Mouse (Mus musculus) forebrain, embryonic 14.5 days (tissue): ENCODE data around the gene Orai1. TPM values are rescaled to one million over a fixed set of nuclear protein-coding genes. Genes with fewer than 3 reads are reported as not detected.

Source experiments
- ATAC-seq: fragments of 200-750 bp; cut with Nextera tagmentation; 2 replicates; pipeline ENCODE4 v1.8.0; 2017; ENCODE audit warnings: mild to moderate bottlenecking, moderate library complexity
- DNase-seq: peaks from one replicate; pipeline ENCODE4 v3.0.0-alpha.2; 2015; ENCODE audit warnings: low spot score
- H3K27ac ChIP-seq: fragments of 300-500 bp; sonication (generic); 2 replicates; pipeline ENCODE4 v1.5.1; 2014; ENCODE audit warnings: low read depth, mild to moderate bottlenecking, control low read depth, low read length, moderate library complexity
- H3K27me3 ChIP-seq: fragments of 300-500 bp; sonication (generic); replicated peaks from 2 replicates; pipeline ENCODE4 v1.6.1; 2014; ENCODE audit warnings: low read length, control low read depth, mixed read lengths; ENCODE audit not compliant: control insufficient read depth, insufficient read depth
- H3K36me3 ChIP-seq: fragments of 300-500 bp; sonication (generic); 2 replicates; pipeline ENCODE4 v1.6.1; 2014; ENCODE audit warnings: low read length, control low read depth; ENCODE audit not compliant: control insufficient read depth, insufficient read depth
- H3K4me1 ChIP-seq: fragments of 300-500 bp; sonication (generic); 2 replicates; pipeline ENCODE4 v1.6.1; 2014; ENCODE audit warnings: antibody characterized with exemption, low read length, control low read depth; ENCODE audit not compliant: control insufficient read depth, insufficient read depth
- H3K4me2 ChIP-seq: fragments of 300-500 bp; sonication (generic); 2 replicates; pipeline ENCODE4 v1.6.1; 2014; ENCODE audit warnings: mild to moderate bottlenecking, control low read depth, low read length
- H3K4me3 ChIP-seq: fragments of 300-500 bp; sonication (generic); 2 replicates; pipeline ENCODE4 v1.5.1; 2014; ENCODE audit warnings: low read depth, low read length, control low read depth
- H3K9ac ChIP-seq: fragments of 300-500 bp; sonication (generic); 2 replicates; pipeline ENCODE4 v1.6.1; 2014; ENCODE audit warnings: mild to moderate bottlenecking, low read length, control low read depth, moderate library complexity
- H3K9me3 ChIP-seq: fragments of 300-500 bp; sonication (generic); replicated peaks from 2 replicates; pipeline ENCODE4 v1.6.1; 2016; ENCODE audit warnings: low read length, control low read depth, mixed read lengths; ENCODE audit not compliant: control insufficient read depth
- WGBS: fragments of 180-500 bp; shearing (Covaris S2); extraction: QIAGEN DNeasy Blood & Tissue Kit; methylation state at CpG from one replicate; pipeline ENCODE4 v1.1.7; 2014; 5-methylcytosine and 5-hydroxymethylcytosine counted together
- polyA plus RNA-seq: library from polyadenylated mRNA; unstranded; fragments of >200 nt; fragmentation: Nextera tagmentation; extraction: Ambion mirVana; gene quantifications from 2 replicates; pipeline ENCODE4 v1.2.1, GENCODE M21; 2014

The Orai1 gene
- polyA plus RNA-seq, 1 experiment from 2014 or later: 13.8 TPM

- Histone ChIP-seq H3K4me2 (no peak overlapping the region), H3K9me3 (no peaks in the 10 kb centered on the region), H3K27ac (no peak overlapping the region), H3K27me3 (no peaks in the 10 kb centered on the region), H3K4me3 (no peak overlapping the region), H3K4me1 (peaks cover 16% of the 10 kb centered on the region), H3K36me3 (no peaks in the 10 kb centered on the region), H3K9ac (no peak overlapping the region)
- DNase-seq (no peak), ATAC-seq (no peak)
- 92% methylated on average over 8 of the region's 8 CpGs for WGBS
These were observed 65.2 kb downstream of the Orai1 start for GRCm38 (mm10) chr5:123080041-123080440.

Other genes with a start within 250 kb of the Orai1 start
- gene Camkk2, start 235.7 kb upstream of the Orai1 start, polyA plus RNA-seq: 32.6 and 50.5 TPM in 2 replicates
- 484 and 553 TPM in 2 replicates for gene Anapc5, start 193.7 kb upstream of the Orai1 start, polyA plus RNA-seq
- gene Rnf34, start 165.0 kb upstream of the Orai1 start, polyA plus RNA-seq: 48.9 and 54.3 TPM in 2 replicates
- 73.8 and 94.1 TPM in 2 replicates for gene Kdm2b, start 25.3 kb upstream of the Orai1 start, polyA plus RNA-seq
- 0.63 and 0.83 TPM in 2 replicates for gene Morn3, start 31.9 kb downstream of the Orai1 start, polyA plus RNA-seq
- 8.1 and 10.6 TPM in 2 replicates for gene Tmem120b, start 53.3 kb downstream of the Orai1 start, polyA plus RNA-seq
- 6.8 and 10.5 TPM in 2 replicates for gene Rhof, start 117.6 kb downstream of the Orai1 start, polyA plus RNA-seq
- gene Setd1b, start 127.1 kb downstream of the Orai1 start, polyA plus RNA-seq: 8.6 and 11.6 TPM in 2 replicates
- 52.5 and 63.5 TPM in 2 replicates for gene Psmd9, start 154.3 kb downstream of the Orai1 start, polyA plus RNA-seq
- not detected in 2 replicates for gene Hpd, start 167.7 kb downstream of the Orai1 start, polyA plus RNA-seq
- gene Wdr66, start 237.0 kb downstream of the Orai1 start, polyA plus RNA-seq: 2.3 and 2.4 TPM in 2 replicates